Mouse (Mus musculus) embryonic facial prominence, embryonic 11.5 days (tissue): ENCODE measurements around the gene Ttll5. TPM values are rescaled to one million over a fixed set of nuclear protein-coding genes. Genes with fewer than 3 reads are reported as not detected.

Experiments used
- ATAC-seq: fragments of 200-750 bp; cut with Nextera tagmentation; replicated peaks from 2 replicates; pipeline ENCODE4 v1.8.0; 2017; ENCODE audit warnings: low read depth; ENCODE audit not compliant: insufficient number of reproducible peaks, low FRiP score, low TSS enrichment
- DNase-seq: peaks from one replicate; pipeline ENCODE4 v3.0.0-alpha.2; 2015; ENCODE audit warnings: low spot score
- H3K27ac ChIP-seq: fragments of 300-500 bp; sonication (generic); replicated peaks from 2 replicates; pipeline ENCODE4 v1.5.1; 2014; ENCODE audit warnings: mild to moderate bottlenecking, low read depth, low read length, control low read depth
- H3K27me3 ChIP-seq: fragments of 300-500 bp; sonication (generic); 2 replicates; pipeline ENCODE4 v1.6.1; 2014; ENCODE audit warnings: mild to moderate bottlenecking, low read length, moderate library complexity, mixed read lengths; ENCODE audit not compliant: control insufficient read depth, insufficient read depth
- H3K36me3 ChIP-seq: fragments of 300-500 bp; sonication (generic); replicated peaks from 2 replicates; pipeline ENCODE4 v1.6.1; 2014; ENCODE audit warnings: low read depth, mild to moderate bottlenecking, low read length, moderate library complexity, mixed read lengths; ENCODE audit not compliant: control insufficient read depth, insufficient read depth
- H3K4me1 ChIP-seq: fragments of 300-500 bp; sonication (generic); 2 replicates; pipeline ENCODE4 v1.6.1; 2014; ENCODE audit warnings: low read length, mixed read lengths; ENCODE audit not compliant: control insufficient read depth, insufficient read depth
- H3K4me2 ChIP-seq: fragments of 300-500 bp; sonication (generic); 2 replicates; pipeline ENCODE4 v1.6.1; 2014; ENCODE audit warnings: low read depth, mild to moderate bottlenecking, control low read depth, low read length, moderate library complexity
- H3K4me3 ChIP-seq: fragments of 300-500 bp; sonication (generic); 2 replicates; pipeline ENCODE4 v1.5.1; 2014; ENCODE audit warnings: low read depth, low read length, control low read depth
- H3K9ac ChIP-seq: fragments of 300-500 bp; sonication (generic); replicated peaks from 2 replicates; pipeline ENCODE4 v1.6.1; 2014; ENCODE audit warnings: mild to moderate bottlenecking, control low read depth, low read length
- H3K9me3 ChIP-seq: fragments of 300-500 bp; sonication (generic); replicated peaks from 2 replicates; pipeline ENCODE4 v1.6.1; 2016; ENCODE audit warnings: mild to moderate bottlenecking, low read length, inconsistent platforms, mixed read lengths; ENCODE audit not compliant: control insufficient read depth
- WGBS: fragments of 180-500 bp; shearing (Covaris S2); extraction: QIAGEN DNeasy Blood & Tissue Kit; methylation state at CpG from one replicate; pipeline ENCODE4 v1.1.7; 2014; 5-methylcytosine and 5-hydroxymethylcytosine counted together
- polyA plus RNA-seq: library from polyadenylated mRNA; unstranded; fragments of >200 nt; fragmentation: Nextera tagmentation; extraction: Ambion mirVana; gene quantifications from 2 replicates; pipeline ENCODE4 v1.2.1, GENCODE M21; 2014

Gene Ttll5
- polyA plus RNA-seq, 1 experiment from 2014 or later: 16.4 TPM

DNA sequence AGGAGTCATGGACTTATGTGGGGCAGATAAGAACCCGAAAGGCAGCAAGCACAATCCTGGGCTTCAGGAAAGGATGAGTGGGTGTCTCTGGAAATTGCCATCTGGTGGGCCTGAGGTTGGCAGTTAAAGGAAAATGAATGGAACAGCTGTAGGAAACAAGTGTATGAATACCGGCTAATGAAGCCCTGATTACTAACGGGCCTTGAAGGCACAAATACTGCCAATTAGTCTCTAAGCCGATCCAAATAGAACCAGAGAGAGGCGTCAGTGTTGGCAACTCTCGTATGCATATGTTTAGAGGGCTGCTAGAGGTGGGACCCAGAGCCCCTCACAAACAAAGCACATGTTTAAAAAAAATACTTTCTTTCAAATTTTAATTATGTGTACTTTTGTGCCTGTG lies 247.0 kb downstream of the Ttll5 start:
- H3K9me3 ChIP-seq: no peaks in the 10 kb centered on the region
- H3K4me3 ChIP-seq: no peak overlapping the region
- H3K36me3 ChIP-seq: no peaks in the 10 kb centered on the region; the same call in 1 of the 2 replicates
- no peaks in the 10 kb centered on the region for H3K4me1 ChIP-seq
- no peak overlapping the region for H3K9ac ChIP-seq
- no peaks in the 10 kb centered on the region for H3K27me3 ChIP-seq
- ATAC-seq (no peak), DNase-seq (no peak)
- 90% methylated on average over 6 of the region's 6 CpGs for WGBS
- H3K4me2 ChIP-seq: no peak overlapping the region
- H3K27ac ChIP-seq: no peak overlapping the region

DNA sequence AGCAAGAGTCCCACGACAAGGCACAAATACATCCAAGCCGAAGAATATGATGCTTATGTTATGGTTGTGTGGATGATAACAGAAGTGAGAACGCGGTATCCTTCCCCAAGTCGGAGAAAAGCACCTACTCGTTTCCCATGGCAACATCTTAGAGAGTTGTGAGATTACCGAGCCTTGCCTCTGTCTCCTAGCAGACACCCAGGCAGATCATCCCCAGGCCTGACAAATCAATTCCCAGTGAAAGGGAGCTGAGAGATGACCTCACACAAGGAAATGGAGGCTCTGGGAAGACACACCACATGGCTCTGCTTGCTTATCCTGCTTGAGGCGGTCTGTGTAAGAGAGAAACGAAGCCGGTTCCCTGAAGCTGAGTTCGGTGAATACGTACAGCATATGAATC lies 250.2 kb downstream of the Ttll5 start:
- H3K27me3 ChIP-seq: no peaks in the 10 kb centered on the region
- DNase-seq: no peak
- H3K9me3 ChIP-seq: no peaks in the 10 kb centered on the region
- no peak overlapping the region for H3K27ac ChIP-seq
- H3K36me3 ChIP-seq: no peaks in the 10 kb centered on the region; the same call in 1 of the 2 replicates
- no peaks in the 10 kb centered on the region; the same call in 1 of the 2 replicates for H3K4me1 ChIP-seq
- H3K9ac ChIP-seq: no peak overlapping the region
- 91% methylated on average over 12 of the region's 12 CpGs for WGBS
- no peak overlapping the region for H3K4me2 ChIP-seq
- no peak overlapping the region for H3K4me3 ChIP-seq
- ATAC-seq: no peak

DNA sequence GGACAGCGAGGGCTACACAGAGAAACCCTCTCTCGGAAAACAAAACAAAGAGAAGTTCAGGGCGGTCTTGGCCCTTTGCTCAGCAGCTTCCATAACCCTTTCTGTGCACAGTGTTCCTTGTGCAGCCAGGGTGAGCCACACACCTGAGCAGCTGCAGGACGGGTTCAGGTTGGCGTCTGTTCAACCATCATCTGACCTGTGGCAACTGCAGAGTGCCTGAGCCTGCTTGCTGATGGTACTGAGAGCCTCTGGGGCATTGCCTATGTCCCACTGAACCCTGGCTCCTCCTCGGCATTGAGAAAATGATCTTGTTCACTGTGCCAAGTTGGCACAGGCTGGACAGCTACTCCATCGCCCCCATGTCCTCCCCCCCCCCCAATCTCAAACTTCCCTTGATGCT lies 250.9 kb downstream of the Ttll5 start:
- H3K9me3 ChIP-seq: no peaks in the 10 kb centered on the region
- WGBS: 89% methylated on average over 7 of the region's 7 CpGs
- no peaks in the 10 kb centered on the region for H3K27me3 ChIP-seq
- H3K4me1 ChIP-seq: no peaks in the 10 kb centered on the region; the same call in 1 of the 2 replicates
- H3K9ac ChIP-seq: no peak overlapping the region
- ATAC-seq: no peak
- H3K27ac ChIP-seq: no peak overlapping the region
- no peak for DNase-seq
- no peak overlapping the region for H3K4me3 ChIP-seq
- no peak overlapping the region for H3K4me2 ChIP-seq
- H3K36me3 ChIP-seq: no peaks in the 10 kb centered on the region; the same call in 1 of the 2 replicates

DNA sequence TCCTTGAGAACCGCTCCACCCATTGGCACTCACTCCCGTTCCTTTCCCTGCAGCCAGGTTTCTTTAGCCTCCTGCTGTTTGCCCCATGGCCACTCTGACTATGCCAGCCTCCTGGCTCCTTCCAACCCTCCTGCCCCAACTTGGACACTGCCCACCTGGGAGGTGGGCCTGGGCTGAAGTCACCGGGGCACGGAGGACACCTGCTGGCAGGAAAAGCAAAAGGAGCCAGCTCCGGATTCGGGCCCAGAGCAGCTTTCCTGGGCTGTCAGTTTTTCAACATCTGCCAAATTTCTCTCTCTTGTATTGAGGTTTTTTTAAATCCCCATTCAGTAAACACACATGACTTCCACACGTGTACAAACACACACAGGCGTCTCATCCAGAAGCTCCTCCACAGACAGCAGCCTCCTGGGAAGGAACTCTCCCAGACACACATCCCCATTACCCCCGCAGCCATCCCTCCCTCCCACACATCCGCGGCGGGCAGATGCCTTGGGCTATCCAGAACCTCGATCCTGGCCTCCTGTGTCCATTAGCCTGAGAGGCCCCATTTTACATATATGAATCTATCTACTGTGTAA lies 252.0 kb downstream of the Ttll5 start:
- H3K4me2 ChIP-seq: peak overlapping the region; percentile 81
- H3K4me1 ChIP-seq: no peaks in the 10 kb centered on the region; the same call in 1 of the 2 replicates
- DNase-seq (no peak), ATAC-seq (no peak)
- no peak overlapping the region for H3K27ac ChIP-seq
- no peaks in the 10 kb centered on the region for H3K27me3 ChIP-seq
- WGBS: 3% methylated on average over 13 of the region's 13 CpGs
- H3K36me3 ChIP-seq: no peaks in the 10 kb centered on the region; the same call in 1 of the 2 replicates
- peak overlapping the region; percentile 53 for H3K4me3 ChIP-seq
- peak overlapping the region; percentile 1; the same call in 1 of the 2 replicates for H3K9ac ChIP-seq
- no peaks in the 10 kb centered on the region for H3K9me3 ChIP-seq

DNA sequence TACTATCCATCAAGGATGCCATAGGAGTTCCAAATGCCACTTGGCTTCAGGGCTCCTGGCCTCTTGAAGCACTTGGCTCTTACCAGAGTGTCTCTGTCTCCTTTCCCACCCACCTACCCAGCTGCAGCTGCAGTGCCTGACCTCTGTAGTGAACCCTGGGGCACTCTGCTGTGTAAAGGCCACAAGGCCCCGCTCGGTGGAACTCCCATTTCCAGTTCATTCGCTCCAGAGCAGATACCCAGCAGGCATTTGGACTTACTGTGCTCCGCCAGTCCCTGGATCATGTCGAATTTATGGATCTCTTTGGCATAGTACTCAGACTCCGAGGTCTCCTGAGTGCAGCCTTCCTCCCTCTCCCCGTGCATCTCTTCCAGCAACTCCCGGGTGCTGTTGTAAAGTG lies 252.9 kb downstream of the Ttll5 start:
- ATAC-seq: no peak
- peak overlapping the region; percentile 53 for H3K4me3 ChIP-seq
- no peaks in the 10 kb centered on the region for H3K9me3 ChIP-seq
- no peak overlapping the region for H3K27ac ChIP-seq
- H3K27me3 ChIP-seq: no peaks in the 10 kb centered on the region
- H3K4me2 ChIP-seq: peak overlapping the region; percentile 81
- WGBS: 10% methylated on average over 8 of the region's 8 CpGs
- no peaks in the 10 kb centered on the region; the same call in 1 of the 2 replicates for H3K4me1 ChIP-seq
- peak overlapping the region; percentile 53 for H3K9ac ChIP-seq
- no peaks in the 10 kb centered on the region; the same call in 1 of the 2 replicates for H3K36me3 ChIP-seq
- DNase-seq: peak; percentile 19

DNA sequence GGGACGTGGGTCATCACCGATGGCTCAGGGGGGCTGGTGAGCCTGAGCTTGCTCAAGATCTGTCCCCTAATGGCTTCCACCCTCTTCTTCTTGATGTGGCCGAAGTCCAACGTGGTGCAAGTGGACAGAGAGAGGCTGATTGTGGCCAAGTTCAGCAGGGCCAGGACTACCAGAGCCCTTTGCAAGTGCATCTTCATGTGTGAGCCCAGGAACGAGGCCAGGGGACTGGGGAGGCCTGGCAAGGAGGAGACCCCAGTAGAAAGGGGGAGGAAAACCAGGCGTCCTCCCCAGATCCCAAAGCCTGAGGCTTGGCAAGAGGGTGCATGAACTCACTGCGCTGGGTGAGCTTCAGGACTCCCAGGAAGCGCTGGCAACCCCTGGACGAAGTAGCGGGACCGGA lies 253.3 kb downstream of the Ttll5 start:
- peak overlapping the region; percentile 53 for H3K9ac ChIP-seq
- H3K4me1 ChIP-seq: no peaks in the 10 kb centered on the region; the same call in 1 of the 2 replicates
- H3K4me3 ChIP-seq: peak overlapping the region; percentile 53
- ATAC-seq: no peak
- H3K9me3 ChIP-seq: no peaks in the 10 kb centered on the region
- WGBS: 20% methylated on average over 11 of the region's 11 CpGs
- peak overlapping the region; percentile 81 for H3K4me2 ChIP-seq
- DNase-seq: no peak
- H3K27me3 ChIP-seq: no peaks in the 10 kb centered on the region
- peak overlapping the region; percentile 77; the same call in 1 of the 2 replicates for H3K27ac ChIP-seq
- no peaks in the 10 kb centered on the region; the same call in 1 of the 2 replicates for H3K36me3 ChIP-seq

DNA sequence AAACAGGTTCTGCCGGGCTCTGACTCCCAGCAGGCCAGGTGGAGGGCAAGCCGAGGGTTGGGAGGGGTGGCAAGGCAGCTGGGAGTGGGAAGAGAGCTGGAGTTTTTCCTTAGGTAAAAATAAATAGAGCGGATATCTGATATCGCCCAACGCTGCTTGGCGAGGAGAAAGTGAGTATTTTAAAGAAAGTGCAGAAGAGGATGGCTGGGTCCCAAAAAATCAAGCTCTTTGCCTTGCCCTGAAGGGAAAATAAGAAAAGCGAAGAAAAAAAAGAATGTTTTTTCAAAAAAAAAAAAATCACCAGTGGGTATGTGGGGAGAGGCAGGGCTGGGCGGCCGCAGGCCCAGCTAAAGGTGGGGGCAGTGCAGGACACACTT lies 253.7 kb downstream of the Ttll5 start:
- no peak for ATAC-seq
- no peaks in the 10 kb centered on the region for H3K27me3 ChIP-seq
- peak overlapping the region; percentile 81 for H3K4me2 ChIP-seq
- H3K9me3 ChIP-seq: no peaks in the 10 kb centered on the region
- H3K9ac ChIP-seq: peak overlapping the region; percentile 61
- H3K4me3 ChIP-seq: peak overlapping the region; percentile 53
- no peak for DNase-seq
- no peaks in the 10 kb centered on the region; the same call in 1 of the 2 replicates for H3K4me1 ChIP-seq
- H3K36me3 ChIP-seq: no peaks in the 10 kb centered on the region; the same call in 1 of the 2 replicates
- 5% methylated on average over 9 of the region's 9 CpGs for WGBS
- peak overlapping the region; percentile 77 for H3K27ac ChIP-seq

DNA sequence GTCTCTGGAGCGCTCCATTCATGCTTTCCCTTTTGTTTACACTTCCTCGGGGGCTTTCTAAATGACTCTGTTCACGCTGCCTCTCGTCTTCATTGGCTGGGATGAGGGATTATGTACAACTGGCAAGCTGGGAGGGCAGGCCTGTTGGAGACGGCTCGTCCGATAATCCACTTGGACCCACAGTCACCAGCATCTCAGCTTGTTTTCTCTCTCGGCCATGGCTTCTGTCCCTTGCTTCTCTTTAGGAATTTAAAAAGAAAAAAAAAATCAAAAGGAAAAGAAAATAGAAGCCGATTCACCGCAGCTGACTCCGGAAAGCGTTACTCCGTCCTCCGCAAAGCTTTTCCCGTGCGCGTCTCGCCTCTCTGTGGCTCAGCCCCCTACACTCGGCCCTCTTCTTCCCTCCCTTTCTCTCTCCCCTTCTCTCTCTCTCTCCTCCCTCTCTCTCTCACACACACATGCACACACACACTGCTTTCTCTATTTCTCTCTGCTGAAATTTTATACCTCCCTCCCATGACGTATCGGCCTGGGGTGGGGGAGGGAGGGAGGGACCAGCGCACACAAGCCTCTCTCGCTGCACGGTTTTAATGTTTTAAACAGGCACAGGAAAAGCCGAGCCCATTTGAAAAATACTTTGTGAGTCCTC lies 254.2 kb downstream of the Ttll5 start, which contains the start of gene Tgfb3:
Gene Tgfb3, minus strand, starts transcription at position 489 of the 649 bp plus-strand sequence.
- peak; percentile 71 for ATAC-seq
- WGBS: under 1% methylated on average over 25 of the region's 25 CpGs
- Histone ChIP-seq H3K27ac (peak within 1 kb of the TSS; percentile 89), H3K4me2 (peak within 1 kb of the TSS; percentile 81), H3K4me3 (peak within 1 kb of the TSS; percentile 53), H3K9ac (peak within 1 kb of the TSS; percentile 75), H3K27me3 (no peaks in the 10 kb centered on the region), H3K9me3 (no peaks in the 10 kb centered on the region), H3K36me3 (no peaks in the 10 kb centered on the region; the same call in 1 of the 2 replicates), H3K4me1 (no peaks in the 10 kb centered on the region; the same call in 1 of the 2 replicates)
- DNase-seq: peak; percentile 80
